Mouse (Mus musculus) ES-E14 (cell line): Measurements from ENCODE around the gene Lyzl4. TPM values are rescaled to one million over a fixed set of nuclear protein-coding genes. Genes with fewer than 3 reads are reported as not detected.

Source experiments
- DNase-seq: peaks from one replicate; pipeline ENCODE4 v3.0.0-alpha.2; 2013; ENCODE audit warnings: low read depth, low spot score
- H3K27ac ChIP-seq: 2 replicates; pipeline ENCODE4 v1.5.1; 2012; ENCODE audit warnings: low read depth, mild to moderate bottlenecking, low read length, moderate library complexity, mixed read lengths; ENCODE audit not compliant: poor library complexity, insufficient read depth, severe bottlenecking
- H3K36me3 ChIP-seq: 2 replicates; pipeline ENCODE4 v1.6.1; 2012; ENCODE audit warnings: mild to moderate bottlenecking, low read length, moderate library complexity, mixed read lengths; ENCODE audit not compliant: control insufficient read depth, poor library complexity, insufficient read depth, severe bottlenecking
- H3K4me1 ChIP-seq, 2 experiments: fragments of 150-350 bp in 1 of 2; sonication (generic) in 1 of 2; 2 replicates each; pipeline ENCODE4 v1.6.1; 2012; ENCODE audit warnings: low read length in 2 of 2, mild to moderate bottlenecking in 1 of 2, mixed read lengths in 1 of 2; ENCODE audit not compliant: control insufficient read depth in 2 of 2, insufficient read depth in 2 of 2, poor library complexity in 1 of 2
- H3K4me3 ChIP-seq, 2 experiments: fragments of 150-350 bp in 1 of 2; sonication (generic) in 1 of 2; 2 replicates each; pipeline ENCODE4 v1.5.1; 2012; ENCODE audit warnings: low read length in 2 of 2, low read depth in 1 of 2, mild to moderate bottlenecking in 1 of 2, mixed read lengths in 1 of 2; ENCODE audit not compliant: insufficient read depth in 1 of 2, poor library complexity in 1 of 2, severe bottlenecking in 1 of 2
- H3K9ac ChIP-seq: 2 replicates; pipeline ENCODE4 v1.6.1; 2012; ENCODE audit warnings: low read depth, mild to moderate bottlenecking, low read length, mixed read lengths; ENCODE audit not compliant: poor library complexity, insufficient read depth, severe bottlenecking
- H3K9me3 ChIP-seq: fragments of 150-350 bp; sonication (generic); 2 replicates; pipeline ENCODE4 v1.6.1; 2012; ENCODE audit warnings: low read depth, mild to moderate bottlenecking, low read length; ENCODE audit not compliant: control insufficient read depth, insufficient read depth
- CHD2 ChIP-seq: IDR thresholded peaks from 2 replicates; pipeline ENCODE4 v1.6.1; 2014; ENCODE audit warnings: mild to moderate bottlenecking, low read depth, low read length, inconsistent platforms
- HCFC1 ChIP-seq: IDR thresholded peaks from 2 replicates; pipeline ENCODE4 v1.6.1; 2012; ENCODE audit warnings: low read length, inconsistent platforms, borderline replicate concordance; ENCODE audit not compliant: insufficient read depth
- MAFK ChIP-seq: IDR thresholded peaks from 2 replicates; pipeline ENCODE4 v1.6.1; 2014; ENCODE audit warnings: mild to moderate bottlenecking, low read depth, low read length, inconsistent platforms; ENCODE audit not compliant: insufficient read depth
- ZC3H11A ChIP-seq: IDR thresholded peaks from 2 replicates; pipeline ENCODE4 v1.6.1; 2012; ENCODE audit warnings: low read depth, mild to moderate bottlenecking, inconsistent platforms, low read length, borderline replicate concordance
- ZNF384 ChIP-seq: IDR thresholded peaks from 2 replicates; pipeline ENCODE4 v1.6.1; 2012; ENCODE audit warnings: low read depth, low read length, inconsistent platforms
- in situ Hi-C, 2 experiments: fragments of 600-800 bp; cut with MboI; formaldehyde crosslinking; loops; one replicate each; pipeline ENCODE4 v1.15.1; 2025; ENCODE audit warnings: low sequenced_read_pairs in 2 of 2, inconsistent platforms in 1 of 2; ENCODE audit not compliant: unreplicated experiment in 2 of 2
- total RNA-seq: library from RNA; depleted of rRNA; stranded (reverse); fragments of 300-350 nt; gene quantifications from 2 replicates; pipeline ENCODE4 v1.2.3, GENCODE M21; 2012

Gene Lyzl4
- total RNA-seq, 1 experiment, result 0.58 TPM

- Histone ChIP-seq H3K9ac (no peak overlapping the region), H3K4me1 (peaks cover 0 to 9% of the 10 kb centered on the region in 2 experiments; a peak in 2 of 4 replicates), H3K27ac (no peak overlapping the region), H3K4me3 (no peak overlapping the region), H3K36me3 (no peaks in the 10 kb centered on the region), H3K9me3 (no peaks in the 10 kb centered on the region)
- TF ChIP-seq MAFK (no peak), HCFC1 (no peak), ZNF384 (no peak), ZC3H11A (peak; percentile 92)
- in situ Hi-C loops, result no loop called here
- DNase-seq, result peak; percentile 75
Observed at GRCm38 (mm10) chr9:121605414-121606278, 36.2 kb downstream of the Lyzl4 start.

- Histone ChIP-seq H3K4me1 (peaks cover 0 to 14% of the 10 kb centered on the region in 2 experiments; a peak in 2 of 4 replicates), H3K36me3 (no peaks in the 10 kb centered on the region), H3K4me3 (no peak overlapping the region), H3K9ac (no peak overlapping the region), H3K27ac (no peak overlapping the region), H3K9me3 (no peaks in the 10 kb centered on the region)
- TF ChIP-seq HCFC1, result no peak
- no peak for TF ChIP-seq MAFK
- no peak for TF ChIP-seq CHD2
- TF ChIP-seq ZC3H11A, result no peak
- no peak for TF ChIP-seq ZNF384
- DNase-seq, result no peak
- in situ Hi-C loops, result loop anchor here in 1 of 2 experiments (5.0 kb wide), 1 partner anchor 120 kb away; no protein-coding TSS in a partner anchor
Observed at GRCm38 (mm10) chr9:121602381-121602780, 39.5 kb downstream of the Lyzl4 start.

DNA sequence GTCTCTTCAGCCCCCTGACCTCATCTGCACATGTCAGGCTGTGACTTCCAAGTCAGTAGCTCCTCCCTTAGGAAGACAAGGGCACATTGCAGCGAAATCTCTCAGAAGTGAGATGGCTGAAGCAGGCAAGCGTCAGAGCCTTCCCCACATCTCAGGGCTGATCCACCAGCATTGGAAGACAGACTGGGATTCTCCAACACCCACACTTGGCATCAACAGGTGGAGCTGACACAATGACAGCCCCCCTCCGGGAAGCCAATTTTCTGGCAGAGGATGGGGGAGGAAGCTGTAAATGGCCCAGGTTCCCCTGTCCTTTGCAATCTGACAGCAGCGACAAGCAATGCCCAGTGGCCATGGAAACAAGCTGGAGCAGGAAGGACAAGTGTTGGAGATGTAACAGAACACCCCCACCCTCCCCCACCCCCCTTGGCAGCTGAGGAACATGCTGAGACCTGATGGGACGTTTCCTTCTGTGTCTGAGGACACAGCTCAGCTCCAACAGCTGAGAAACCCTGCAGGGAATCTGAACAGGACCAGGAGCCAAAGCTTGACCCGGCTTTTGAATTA, 41.0 kb downstream of the Lyzl4 start:
- H3K9ac ChIP-seq, result no peak overlapping the region
- no peak overlapping the region for H3K4me3 ChIP-seq
- no peak overlapping the region for H3K27ac ChIP-seq
- no peaks in the 10 kb centered on the region for H3K9me3 ChIP-seq
- in situ Hi-C loops, result loop anchor here in 1 of 2 experiments (5.0 kb wide), 1 partner anchor 119 kb away; no protein-coding TSS in a partner anchor
- no peaks in the 10 kb centered on the region for H3K36me3 ChIP-seq
- peaks cover 0 to 14% of the 10 kb centered on the region in 2 experiments; a peak in 2 of 4 replicates for H3K4me1 ChIP-seq
- TF ChIP-seq MAFK, result no peak
- no peak for TF ChIP-seq CHD2
- no peak for TF ChIP-seq HCFC1
- TF ChIP-seq ZNF384, result no peak
- no peak for TF ChIP-seq ZC3H11A
- DNase-seq, result no peak

GRCm38 (mm10) chr9:121600201-121600860, 41.6 kb downstream of the Lyzl4 start:
- no peak overlapping the region for H3K27ac ChIP-seq
- in situ Hi-C loops, result loop anchor here in 1 of 2 experiments (5.0 kb wide), 1 partner anchor 118 kb away; no protein-coding TSS in a partner anchor
- TF ChIP-seq HCFC1 (no peak), ZC3H11A (no peak), MAFK (no peak), CHD2 (no peak), ZNF384 (no peak)
- no peaks in the 10 kb centered on the region for H3K9me3 ChIP-seq
- H3K9ac ChIP-seq, result no peak overlapping the region
- H3K36me3 ChIP-seq, result no peaks in the 10 kb centered on the region
- no peak overlapping the region for H3K4me3 ChIP-seq
- H3K4me1 ChIP-seq, result peaks cover 0 to 14% of the 10 kb centered on the region in 2 experiments; a peak in 2 of 4 replicates
- no peak for DNase-seq
